Mouse (Mus musculus) hindbrain, embryonic 13.5 days (tissue): ENCODE results near the gene Cdhr5. TPM values are rescaled to one million over a fixed set of nuclear protein-coding genes. Genes with fewer than 3 reads are reported as not detected.

Source experiments
- ATAC-seq: fragments of 200-750 bp; cut with Nextera tagmentation; 2 replicates; pipeline ENCODE4 v1.8.0; 2017; ENCODE audit warnings: moderate TSS enrichment; ENCODE audit not compliant: low FRiP score
- H3K27ac ChIP-seq: fragments of 300-500 bp; sonication (generic); 2 replicates; pipeline ENCODE4 v1.5.1; 2015; ENCODE audit warnings: inconsistent platforms, mild to moderate bottlenecking, moderate library complexity
- H3K27me3 ChIP-seq: fragments of 300-500 bp; sonication (generic); 2 replicates; pipeline ENCODE4 v1.6.1; 2015; ENCODE audit warnings: mild to moderate bottlenecking, inconsistent platforms
- H3K36me3 ChIP-seq: fragments of 300-500 bp; sonication (generic); 2 replicates; pipeline ENCODE4 v1.6.1; 2015; ENCODE audit warnings: mild to moderate bottlenecking, inconsistent platforms
- H3K4me1 ChIP-seq: fragments of 300-500 bp; sonication (generic); replicated peaks from 2 replicates; pipeline ENCODE4 v1.6.1; 2015; ENCODE audit warnings: inconsistent platforms
- H3K4me2 ChIP-seq: fragments of 300-500 bp; sonication (generic); 2 replicates; pipeline ENCODE4 v1.6.1; 2015; ENCODE audit warnings: inconsistent platforms, mild to moderate bottlenecking, moderate library complexity
- H3K4me3 ChIP-seq: fragments of 300-500 bp; sonication (generic); 2 replicates; pipeline ENCODE4 v1.5.1; 2015; ENCODE audit warnings: mild to moderate bottlenecking, inconsistent platforms
- H3K9ac ChIP-seq: fragments of 300-500 bp; sonication (generic); 2 replicates; pipeline ENCODE4 v1.6.1; 2015; ENCODE audit warnings: mild to moderate bottlenecking, inconsistent platforms
- H3K9me3 ChIP-seq: fragments of 300-500 bp; sonication (generic); 2 replicates; pipeline ENCODE4 v1.6.1; 2016; ENCODE audit warnings: inconsistent platforms
- WGBS: fragments of 180-500 bp; shearing (Covaris S2); methylation state at CpG from one replicate; pipeline ENCODE4 v1.1.7; 2015; 5-methylcytosine and 5-hydroxymethylcytosine counted together
- polyA plus RNA-seq: library from polyadenylated mRNA; unstranded; fragments of >200 nt; fragmentation: Nextera tagmentation; extraction: Ambion mirVana; gene quantifications from 2 replicates; pipeline ENCODE4 v1.2.1, GENCODE M21; 2015

The Cdhr5 gene
- polyA plus RNA-seq, 1 experiment from 2014 or later: not detected

DNA sequence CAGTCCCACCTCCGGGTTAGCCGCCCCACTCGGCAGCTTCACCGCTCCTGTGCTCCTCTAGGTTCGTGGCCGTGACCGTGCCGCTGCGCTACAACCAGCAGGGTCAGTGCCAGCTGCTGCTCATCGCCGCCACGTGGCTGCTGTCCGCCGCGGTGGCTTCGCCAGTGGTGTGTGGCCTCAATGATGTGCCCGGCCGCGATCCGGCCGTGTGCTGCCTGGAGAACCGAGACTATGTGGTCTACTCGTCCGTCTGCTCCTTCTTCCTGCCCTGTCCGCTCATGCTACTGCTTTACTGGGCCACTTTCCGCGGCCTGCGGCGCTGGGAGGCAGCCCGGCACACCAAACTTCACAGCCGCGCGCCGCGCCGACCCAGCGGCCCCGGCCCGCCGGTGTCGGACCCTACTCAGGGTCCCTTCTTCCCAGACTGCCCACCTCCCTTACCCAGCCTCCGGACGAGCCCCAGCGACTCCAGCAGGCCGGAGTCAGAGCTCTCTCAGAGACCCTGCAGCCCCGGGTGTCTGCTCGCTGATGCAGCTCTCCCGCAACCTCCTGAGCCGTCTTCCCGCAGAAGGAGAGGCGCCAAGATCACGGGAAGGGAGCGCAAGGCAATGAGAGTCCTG lies 17.4 kb upstream of the Cdhr5 start:
- Histone ChIP-seq H3K9me3 (no peaks in the 10 kb centered on the region), H3K9ac (peak overlapping the region; percentile 67), H3K27ac (no peak overlapping the region), H3K36me3 (peaks cover 23% of the 10 kb centered on the region), H3K4me2 (peak overlapping the region; percentile 65), H3K27me3 (peaks cover 70% of the 10 kb centered on the region), H3K4me3 (peak overlapping the region; percentile 39), H3K4me1 (peaks cover 35% of the 10 kb centered on the region)
- ATAC-seq: 0 out of 2 replicates have a peak, but pooled peaks have one; percentile 19
- 2% methylated on average over 48 of the region's 53 CpGs for WGBS

DNA sequence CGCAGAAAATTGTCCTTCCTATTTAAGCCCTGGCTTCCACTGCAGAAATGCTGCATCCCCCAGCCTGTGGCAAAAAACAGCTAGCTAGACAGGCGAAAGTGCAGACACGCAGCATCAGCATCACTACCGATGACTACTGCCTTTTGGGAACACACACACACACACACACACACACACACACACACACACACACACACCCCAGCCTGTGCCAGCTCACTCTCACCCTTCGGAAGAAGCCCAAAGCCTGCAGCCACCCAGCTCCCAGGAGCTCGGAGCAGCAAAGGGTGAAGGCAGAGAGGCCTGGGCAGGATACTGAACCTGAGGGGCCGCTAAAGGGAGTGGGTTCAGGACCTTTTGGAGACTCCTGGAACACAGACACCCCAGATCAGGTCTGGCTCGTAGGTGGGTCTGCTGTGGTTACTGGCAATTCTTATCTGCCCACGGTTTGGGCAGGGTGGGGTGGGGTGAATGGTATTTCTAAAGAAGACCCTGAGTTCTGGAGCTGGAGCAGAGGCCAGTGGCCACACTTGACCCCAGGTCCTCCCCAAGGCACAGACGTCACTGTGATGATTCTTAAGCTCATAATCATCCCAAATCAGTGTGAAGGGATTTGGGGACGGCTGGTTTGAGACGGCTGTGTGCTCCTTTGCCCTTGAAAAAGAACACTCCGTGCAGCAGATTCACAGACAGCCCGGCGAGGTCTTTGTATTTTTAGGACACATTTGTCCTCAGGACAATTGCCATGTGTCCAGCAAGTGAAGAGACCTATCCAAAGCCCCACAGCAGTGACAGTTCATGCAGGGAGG lies 16.2 kb upstream of the Cdhr5 start:
- 0 out of 2 replicates have a peak, but pooled peaks have one; percentile 18 for ATAC-seq
- H3K36me3 ChIP-seq: peaks cover 16% of the 10 kb centered on the region
- H3K4me1 ChIP-seq: peaks cover 35% of the 10 kb centered on the region
- peak overlapping the region; percentile 78 for H3K9ac ChIP-seq
- peak overlapping the region; percentile 96 for H3K4me2 ChIP-seq
- peak overlapping the region; percentile 54 for H3K4me3 ChIP-seq
- WGBS: 35% methylated on average over 15 of the region's 15 CpGs
- no peaks in the 10 kb centered on the region for H3K9me3 ChIP-seq
- peaks cover 73% of the 10 kb centered on the region for H3K27me3 ChIP-seq
- no peak overlapping the region for H3K27ac ChIP-seq

- Histone ChIP-seq H3K36me3 (peaks cover 8% of the 10 kb centered on the region), H3K4me1 (peaks cover 35% of the 10 kb centered on the region), H3K9me3 (no peaks in the 10 kb centered on the region), H3K9ac (peak within 1 kb of the TSS; percentile 78), H3K4me2 (peak within 1 kb of the TSS; percentile 96), H3K27ac (no peak within 1 kb of the TSS), H3K4me3 (peak within 1 kb of the TSS; percentile 54), H3K27me3 (peaks cover 74% of the 10 kb centered on the region)
- 2% methylated on average over 46 of the region's 46 CpGs for WGBS
- ATAC-seq: peak; percentile 56
Observed at GRCm38 (mm10) chr7:141291921-141292582, 15.5 kb upstream of the Cdhr5 start, which contains the start of gene Drd4. Gene Drd4 (plus strand): TSS chr7:141292006.

GRCm38 (mm10) chr7:141288042-141288441 lies 11.5 kb upstream of the Cdhr5 start:
- H3K27me3 ChIP-seq: peaks cover 42% of the 10 kb centered on the region
- no peak for ATAC-seq
- H3K9ac ChIP-seq: no peak overlapping the region
- no peak overlapping the region for H3K4me2 ChIP-seq
- H3K9me3 ChIP-seq: no peaks in the 10 kb centered on the region
- H3K36me3 ChIP-seq: no peaks in the 10 kb centered on the region
- H3K4me3 ChIP-seq: no peak overlapping the region
- 87% methylated on average over 3 of the region's 3 CpGs for WGBS
- no peak overlapping the region for H3K27ac ChIP-seq
- H3K4me1 ChIP-seq: peaks cover 17% of the 10 kb centered on the region

DNA sequence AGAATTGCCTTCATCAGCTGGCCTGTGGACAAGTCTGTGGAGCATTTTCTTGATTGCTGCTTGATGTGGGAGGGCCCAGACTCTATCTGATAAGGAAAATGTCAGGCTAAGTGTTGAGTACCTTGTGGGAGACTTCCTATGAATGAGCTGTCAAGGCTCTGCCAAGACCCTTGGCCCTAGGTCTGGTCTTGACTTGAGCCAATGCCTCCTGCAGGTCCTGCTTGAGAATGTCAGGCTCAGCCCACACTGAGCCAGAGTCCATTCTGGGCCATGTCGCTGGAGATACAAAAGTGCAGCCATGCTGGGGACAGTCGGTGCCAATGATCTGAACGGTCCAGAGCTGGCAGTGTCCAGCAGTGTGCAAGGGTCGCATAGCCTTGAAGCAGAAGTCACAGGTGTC lies 6.2 kb upstream of the Cdhr5 start:
- no peak overlapping the region for H3K4me2 ChIP-seq
- no peak overlapping the region for H3K4me3 ChIP-seq
- peaks cover 13% of the 10 kb centered on the region for H3K4me1 ChIP-seq
- H3K27ac ChIP-seq: no peak overlapping the region
- H3K36me3 ChIP-seq: no peaks in the 10 kb centered on the region
- 84% methylated on average over 4 of the region's 4 CpGs for WGBS
- no peak overlapping the region for H3K9ac ChIP-seq
- no peak for ATAC-seq
- H3K9me3 ChIP-seq: no peaks in the 10 kb centered on the region
- peaks cover 25% of the 10 kb centered on the region for H3K27me3 ChIP-seq

- Histone ChIP-seq H3K9ac (no peak overlapping the region), H3K27ac (no peak overlapping the region), H3K4me1 (peaks cover 13% of the 10 kb centered on the region), H3K9me3 (no peaks in the 10 kb centered on the region), H3K4me2 (no peak overlapping the region), H3K36me3 (no peaks in the 10 kb centered on the region), H3K4me3 (no peak overlapping the region), H3K27me3 (peaks cover 29% of the 10 kb centered on the region)
- no peak for ATAC-seq
- WGBS: 40% methylated on average over 6 of the region's 6 CpGs
Observed at GRCm38 (mm10) chr7:141281442-141281841, 4.9 kb upstream of the Cdhr5 start.

DNA sequence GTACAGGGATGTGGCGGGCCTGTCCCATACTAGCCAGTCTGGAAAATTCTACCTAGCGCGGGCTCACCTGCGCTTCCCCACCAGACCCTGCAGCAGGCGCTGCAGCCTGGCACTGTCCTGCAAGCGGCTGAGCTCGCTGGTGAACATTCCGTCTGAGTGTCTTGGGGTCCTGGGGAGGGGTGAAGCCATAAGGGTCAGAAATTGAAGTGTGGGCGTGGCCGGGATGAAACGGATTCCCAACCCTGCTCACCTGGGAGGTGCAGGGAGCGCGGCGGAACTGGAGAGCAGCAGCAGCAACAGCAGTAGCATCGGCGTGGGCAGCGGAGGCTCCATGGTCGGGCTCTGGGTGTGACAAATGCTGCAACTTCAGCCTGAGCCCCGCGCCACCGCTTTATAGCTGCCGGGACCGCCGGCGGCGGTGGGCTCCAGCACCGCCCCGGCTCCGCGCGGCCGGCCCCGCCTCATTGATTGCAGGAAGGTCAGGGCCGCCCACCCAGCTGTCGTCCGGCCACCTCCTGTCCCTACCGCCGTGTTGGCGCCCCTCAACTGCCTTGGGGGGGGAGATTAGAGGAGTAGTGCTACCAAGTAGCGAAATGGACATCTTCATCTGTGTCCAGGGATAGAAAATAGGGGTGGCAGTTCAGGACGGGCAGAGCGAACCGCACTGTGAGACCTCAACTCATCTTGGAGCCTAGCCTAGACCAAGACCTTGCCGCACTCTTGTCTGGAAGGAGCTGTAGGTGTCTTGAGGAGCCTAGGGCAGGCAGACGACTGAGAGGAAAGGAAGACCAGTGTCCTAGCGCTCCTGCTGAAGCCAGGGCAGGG lies 2.4 kb upstream of the Cdhr5 start, which contains the start of gene Sct:
Sct (minus strand) TSS at position 368 of the 825 bp plus-strand sequence.
- Histone ChIP-seq H3K9ac (peak within 1 kb of the TSS; percentile 75), H3K9me3 (no peaks in the 10 kb centered on the region), H3K4me2 (peak within 1 kb of the TSS; percentile 94), H3K4me1 (peaks cover 13% of the 10 kb centered on the region), H3K4me3 (peak within 1 kb of the TSS; percentile 48), H3K36me3 (no peaks in the 10 kb centered on the region), H3K27ac (no peak within 1 kb of the TSS), H3K27me3 (peaks cover 24% of the 10 kb centered on the region)
- ATAC-seq: peak; percentile 80
- WGBS: 2% methylated on average over 41 of the region's 46 CpGs

- H3K36me3 ChIP-seq: no peaks in the 10 kb centered on the region
- peaks cover 24% of the 10 kb centered on the region for H3K27me3 ChIP-seq
- peaks cover 13% of the 10 kb centered on the region for H3K4me1 ChIP-seq
- peak overlapping the region; percentile 48 for H3K4me3 ChIP-seq
- peak; percentile 33; the same call in 1 of the 2 replicates for ATAC-seq
- H3K9me3 ChIP-seq: no peaks in the 10 kb centered on the region
- peak overlapping the region; percentile 94; the same call in 1 of the 2 replicates for H3K4me2 ChIP-seq
- no peak overlapping the region for H3K9ac ChIP-seq
- H3K27ac ChIP-seq: no peak overlapping the region
- 80% methylated on average over 11 of the region's 11 CpGs for WGBS
Observed at GRCm38 (mm10) chr7:141277701-141278678, 1.4 kb upstream of the Cdhr5 start.

GRCm38 (mm10) chr7:141275356-141275755 lies 1.2 kb downstream of the Cdhr5 start:
- H3K27ac ChIP-seq: no peak overlapping the region
- no peaks in the 10 kb centered on the region for H3K9me3 ChIP-seq
- H3K27me3 ChIP-seq: peaks cover 21% of the 10 kb centered on the region
- ATAC-seq: no peak
- WGBS: 86% methylated on average over 9 of the region's 9 CpGs
- H3K36me3 ChIP-seq: no peaks in the 10 kb centered on the region
- no peak overlapping the region for H3K4me3 ChIP-seq
- no peak overlapping the region for H3K9ac ChIP-seq
- H3K4me2 ChIP-seq: no peak overlapping the region
- H3K4me1 ChIP-seq: peaks cover 10% of the 10 kb centered on the region

GRCm38 (mm10) chr7:141270631-141271030 lies 6.0 kb downstream of the Cdhr5 start:
- no peaks in the 10 kb centered on the region for H3K36me3 ChIP-seq
- H3K4me2 ChIP-seq: no peak overlapping the region
- ATAC-seq: no peak
- no peak overlapping the region for H3K27ac ChIP-seq
- H3K27me3 ChIP-seq: no peaks in the 10 kb centered on the region
- peaks cover 9% of the 10 kb centered on the region for H3K4me1 ChIP-seq
- H3K4me3 ChIP-seq: no peak overlapping the region
- no peaks in the 10 kb centered on the region for H3K9me3 ChIP-seq
- 88% methylated on average over 3 of the region's 3 CpGs for WGBS
- no peak overlapping the region for H3K9ac ChIP-seq

DNA sequence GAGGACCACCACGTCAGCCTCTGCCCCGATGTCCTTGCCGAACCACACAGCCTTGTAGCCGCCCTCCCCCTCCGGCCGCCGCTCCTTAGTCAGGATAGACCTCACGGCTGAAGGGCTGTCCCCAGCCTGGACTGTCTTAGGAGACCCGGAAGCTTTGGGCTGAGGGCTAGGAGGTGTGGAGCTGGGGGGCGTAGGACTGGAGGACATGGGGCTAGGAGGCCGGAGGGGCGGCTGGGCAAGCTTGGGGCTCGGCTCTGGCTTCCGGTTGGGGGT lies 7.4 kb downstream of the Cdhr5 start:
- WGBS: 82% methylated on average over 14 of the region's 14 CpGs
- no peak for ATAC-seq

More for the DNA sequence above, 7.4 kb downstream of the Cdhr5 start:
- Histone ChIP-seq H3K27me3 (no peaks in the 10 kb centered on the region), H3K4me3 (no peak overlapping the region), H3K4me1 (peaks cover 16% of the 10 kb centered on the region), H3K9me3 (no peaks in the 10 kb centered on the region), H3K27ac (no peak overlapping the region), H3K36me3 (peaks cover 3% of the 10 kb centered on the region; the same call in 1 of the 2 replicates), H3K4me2 (no peak overlapping the region), H3K9ac (no peak overlapping the region)
